Mouse (Mus musculus): Measurements from ENCODE around the gene Ttc33. TPM values are rescaled to one million over a fixed set of nuclear protein-coding genes. Genes with fewer than 3 reads are reported as not detected.

The Ttc33 gene
- polyA plus RNA-seq, 1 experiment: 14.2 TPM

GRCm38 (mm10) chr15:5142714-5143113, 42.6 kb upstream of the Ttc33 start:
- Histone ChIP-seq H3K4me3 (ENCODE audit: insufficient read depth, low read depth, low read length) (no peak overlapping the region), H3K27ac (ENCODE audit: insufficient read depth, low read depth, low read length) (no peak overlapping the region), H3K4me1 (ENCODE audit: control insufficient read depth, insufficient read depth, low read length) (no peaks in the 10 kb centered on the region; the same call in 1 of the 2 replicates), H3K36me3 (ENCODE audit: control insufficient read depth, insufficient read depth, low read length) (no peaks in the 10 kb centered on the region), H3K27me3 (replicated peaks; ENCODE audit: control insufficient read depth, insufficient read depth, low read length) (no peaks in the 10 kb centered on the region)
- 63% methylated on average over 5 of the region's 5 CpGs for WGBS
- TF ChIP-seq POLR2A (IDR thresholded peaks at IDR 0.05; ENCODE audit: low read depth, low read length): no peak
- no peak for TF ChIP-seq CTCF (conservative IDR thresholded peaks at IDR 0.05; ENCODE audit: insufficient read depth, insufficient read length, low read depth, low read length)
- DNase-seq: no peak

- 1% methylated on average over 70 of the region's 80 CpGs for WGBS
- TF ChIP-seq CTCF (conservative IDR thresholded peaks at IDR 0.05; ENCODE audit: insufficient read depth, insufficient read length, low read depth, low read length) (peak; percentile 37), POLR2A (IDR thresholded peaks at IDR 0.05; ENCODE audit: low read depth, low read length) (peak; percentile 52)
- no peaks in the 10 kb centered on the region; the same call in 1 of the 2 replicates for H3K4me1 ChIP-seq (ENCODE audit: control insufficient read depth, insufficient read depth, low read length)
- H3K4me3 ChIP-seq (ENCODE audit: insufficient read depth, low read depth, low read length): peak within 1 kb of the TSS; percentile 92
- peak within 1 kb of the TSS; percentile 65 for H3K27ac ChIP-seq (ENCODE audit: insufficient read depth, low read depth, low read length)
- H3K36me3 ChIP-seq (ENCODE audit: control insufficient read depth, insufficient read depth, low read length): no peaks in the 10 kb centered on the region
- H3K27me3 ChIP-seq (replicated peaks; ENCODE audit: control insufficient read depth, insufficient read depth, low read length): no peaks in the 10 kb centered on the region
- peak; percentile 74 for DNase-seq
These were observed 41.8 kb upstream of the Ttc33 start, which contains the start of gene Prkaa1 for GRCm38 (mm10) chr15:5143361-5144020. Gene Prkaa1 (plus strand): TSS chr15:5143861.

DNA sequence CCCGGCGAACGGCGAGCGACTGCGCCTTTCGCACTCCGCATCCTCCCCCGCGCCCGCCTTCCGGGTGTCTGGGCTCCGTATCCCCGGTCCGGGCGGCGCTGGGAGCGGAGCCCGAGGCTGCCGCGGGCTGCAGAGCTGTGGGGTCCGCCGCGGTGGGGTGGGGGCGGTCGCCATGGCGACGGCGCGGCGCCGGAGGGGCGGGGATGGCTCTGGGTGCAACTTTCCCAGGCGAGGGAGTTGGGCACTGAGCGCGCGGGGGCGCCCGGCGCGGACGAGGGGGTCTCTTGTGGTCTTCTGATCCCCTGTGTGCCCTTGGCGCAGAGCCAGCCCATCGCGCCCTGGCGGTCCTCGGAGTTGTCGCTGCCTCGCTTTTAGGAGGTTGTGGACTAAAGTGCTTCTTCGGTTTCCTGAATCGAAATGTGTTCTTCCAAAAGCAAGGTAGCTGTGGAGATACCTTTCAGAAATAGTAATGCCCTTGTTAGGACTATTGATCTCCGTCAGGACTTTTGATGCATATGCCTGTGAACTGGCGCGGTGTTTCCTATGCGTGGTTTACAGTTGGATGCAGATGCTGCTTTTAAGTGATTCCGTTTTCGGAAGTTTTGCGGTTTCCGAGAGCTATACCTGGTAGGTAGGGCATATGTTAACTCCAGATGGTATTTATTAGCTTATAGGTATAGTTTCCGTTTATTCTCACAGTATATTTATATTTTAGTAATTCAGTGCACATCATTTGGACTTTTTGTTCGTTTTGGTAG, 41.1 kb upstream of the Ttc33 start:
- Histone ChIP-seq H3K27me3 (replicated peaks; ENCODE audit: control insufficient read depth, insufficient read depth, low read length) (no peaks in the 10 kb centered on the region), H3K36me3 (ENCODE audit: control insufficient read depth, insufficient read depth, low read length) (no peaks in the 10 kb centered on the region), H3K4me3 (ENCODE audit: insufficient read depth, low read depth, low read length) (peak overlapping the region; percentile 92), H3K4me1 (ENCODE audit: control insufficient read depth, insufficient read depth, low read length) (no peaks in the 10 kb centered on the region; the same call in 1 of the 2 replicates), H3K27ac (ENCODE audit: insufficient read depth, low read depth, low read length) (peak overlapping the region; percentile 28; the same call in 1 of the 2 replicates)
- no peak for TF ChIP-seq POLR2A (IDR thresholded peaks at IDR 0.05; ENCODE audit: low read depth, low read length)
- no peak for TF ChIP-seq CTCF (conservative IDR thresholded peaks at IDR 0.05; ENCODE audit: insufficient read depth, insufficient read length, low read depth, low read length)
- peak; percentile 66 for DNase-seq
- 1% methylated on average over 55 of the region's 61 CpGs for WGBS

DNA sequence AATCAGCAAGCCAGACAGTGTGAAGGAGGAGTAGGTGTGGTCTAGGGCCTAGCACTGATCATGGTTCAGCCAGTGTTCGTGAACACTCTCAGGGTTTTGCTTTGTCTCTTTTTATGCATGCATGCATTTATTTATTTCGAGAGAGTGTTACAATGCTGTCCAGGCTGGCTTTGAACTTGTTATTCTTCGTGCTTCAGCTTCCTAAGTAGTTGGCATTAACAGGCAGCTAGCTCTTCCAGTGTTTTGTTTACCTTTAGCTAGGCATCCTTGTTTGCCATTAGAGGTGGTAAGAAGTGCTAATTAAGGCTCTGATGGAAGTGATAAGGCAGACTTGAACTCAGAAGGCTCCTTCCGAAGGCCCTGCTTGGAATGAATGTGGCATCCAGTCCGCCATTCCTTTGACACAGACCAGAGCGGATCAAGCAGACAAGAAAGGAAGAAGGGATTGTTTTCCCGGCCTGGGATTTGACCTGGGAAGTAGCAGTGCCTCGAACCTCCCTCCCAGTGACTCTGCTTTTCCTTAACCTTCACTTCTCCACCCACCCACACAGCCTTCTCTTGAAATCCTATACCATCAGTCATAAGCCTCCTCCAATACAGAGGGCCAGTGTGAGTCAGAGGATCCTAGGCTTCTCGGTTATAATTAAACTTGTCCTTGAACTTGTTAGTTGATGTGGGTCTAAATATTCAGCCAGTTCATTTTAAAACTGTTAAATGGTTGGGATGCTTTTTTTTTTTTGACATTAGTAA, 40.0 kb upstream of the Ttc33 start:
- no peak for TF ChIP-seq CTCF (conservative IDR thresholded peaks at IDR 0.05; ENCODE audit: insufficient read depth, insufficient read length, low read depth, low read length)
- no peak for TF ChIP-seq POLR2A (IDR thresholded peaks at IDR 0.05; ENCODE audit: low read depth, low read length)
- no peaks in the 10 kb centered on the region for H3K36me3 ChIP-seq (ENCODE audit: control insufficient read depth, insufficient read depth, low read length)
- DNase-seq: no peak
- H3K4me1 ChIP-seq (ENCODE audit: control insufficient read depth, insufficient read depth, low read length): no peaks in the 10 kb centered on the region; the same call in 1 of the 2 replicates
- H3K4me3 ChIP-seq (ENCODE audit: insufficient read depth, low read depth, low read length): no peak overlapping the region
- 42% methylated on average over 9 of the region's 9 CpGs for WGBS
- no peaks in the 10 kb centered on the region for H3K27me3 ChIP-seq (replicated peaks; ENCODE audit: control insufficient read depth, insufficient read depth, low read length)
- H3K27ac ChIP-seq (ENCODE audit: insufficient read depth, low read depth, low read length): no peak overlapping the region

DNA sequence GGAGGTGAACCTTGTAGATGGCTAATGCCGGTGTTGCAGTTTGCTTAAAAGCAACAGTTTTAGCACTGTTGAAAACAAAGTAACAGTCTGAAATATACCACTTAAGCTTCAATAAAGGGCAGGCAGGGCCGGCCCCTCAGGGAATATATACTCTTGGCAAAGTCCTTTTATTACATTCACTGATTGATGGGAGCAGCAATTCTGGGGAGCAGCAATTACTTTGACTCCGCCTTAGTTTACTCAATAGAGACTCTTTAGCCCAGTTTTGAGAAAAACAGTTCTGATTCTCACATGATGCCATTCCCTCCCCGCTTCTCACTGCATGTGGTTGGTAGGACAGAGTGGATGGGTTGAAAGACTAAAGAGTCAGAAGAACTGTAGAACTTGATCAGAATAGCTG, 36.1 kb upstream of the Ttc33 start:
- TF ChIP-seq POLR2A (IDR thresholded peaks at IDR 0.05; ENCODE audit: low read depth, low read length): no peak
- TF ChIP-seq CTCF (conservative IDR thresholded peaks at IDR 0.05; ENCODE audit: insufficient read depth, insufficient read length, low read depth, low read length): no peak
- Histone ChIP-seq H3K27me3 (replicated peaks; ENCODE audit: control insufficient read depth, insufficient read depth, low read length) (no peaks in the 10 kb centered on the region), H3K4me3 (ENCODE audit: insufficient read depth, low read depth, low read length) (no peak overlapping the region), H3K27ac (ENCODE audit: insufficient read depth, low read depth, low read length) (no peak overlapping the region), H3K4me1 (ENCODE audit: control insufficient read depth, insufficient read depth, low read length) (peaks cover 4% of the 10 kb centered on the region; the same call in 1 of the 2 replicates), H3K36me3 (ENCODE audit: control insufficient read depth, insufficient read depth, low read length) (no peaks in the 10 kb centered on the region)
- 59% methylated on average over 4 of the region's 4 CpGs for WGBS
- DNase-seq: peak; percentile 7

DNA sequence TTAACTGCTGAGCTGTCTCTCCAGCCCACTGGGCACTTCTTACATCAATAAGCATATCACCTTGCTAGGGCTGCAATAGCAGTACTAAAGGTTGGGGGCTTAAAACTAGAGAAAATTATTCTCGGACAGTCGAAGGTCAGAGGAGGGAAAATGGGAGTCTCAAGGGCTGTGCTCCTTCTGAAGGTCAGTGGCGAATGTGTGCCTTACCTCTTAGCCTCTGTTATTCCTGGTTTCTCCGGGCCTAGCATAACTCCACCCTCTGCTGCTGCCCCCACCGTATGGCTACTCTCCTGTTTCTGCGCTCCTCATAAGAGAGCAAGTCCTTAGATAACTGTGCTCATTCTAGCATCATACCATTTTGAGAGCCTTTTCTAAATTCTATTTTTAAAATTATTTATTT, 33.2 kb upstream of the Ttc33 start:
- no peak for DNase-seq
- no peak overlapping the region for H3K4me3 ChIP-seq (ENCODE audit: insufficient read depth, low read depth, low read length)
- no peaks in the 10 kb centered on the region for H3K36me3 ChIP-seq (ENCODE audit: control insufficient read depth, insufficient read depth, low read length)
- H3K27me3 ChIP-seq (replicated peaks; ENCODE audit: control insufficient read depth, insufficient read depth, low read length): no peaks in the 10 kb centered on the region
- H3K27ac ChIP-seq (ENCODE audit: insufficient read depth, low read depth, low read length): no peak overlapping the region
- H3K4me1 ChIP-seq (ENCODE audit: control insufficient read depth, insufficient read depth, low read length): 0 out of 2 replicates have a peak, but pooled peaks cover 7% of the 10 kb centered on the region
- TF ChIP-seq POLR2A (IDR thresholded peaks at IDR 0.05; ENCODE audit: low read depth, low read length) (no peak), CTCF (conservative IDR thresholded peaks at IDR 0.05; ENCODE audit: insufficient read depth, insufficient read length, low read depth, low read length) (no peak)
- WGBS: 89% methylated on average over 6 of the region's 6 CpGs

Measured in kidney, adult 2 months (tissue).